In genomic region chr16:86127391-86127790, GRCm38 (mm10) we compare ENCODE assay signal across 20 mouse cellular contexts.
"Had no signal": no experiment of that assay in that cellular context is flagged by ENCODE, and none has a peak within 500 bp of the region (broad histone marks: within the 10 kb centered on the region; RNA-seq: fewer than 3 reads in every experiment).

No protein-coding gene starts in this region.

- H3K9me3 ChIP-seq: midbrain, embryonic 10.5 days; midbrain, embryonic 12.5 days; neural tube, embryonic 13.5 days; neural tube, embryonic 15.5 days; stomach, embryonic 15.5 days had no signal

- H3K27me3 ChIP-seq: midbrain, embryonic 12.5 days; neural tube, embryonic 13.5 days; neural tube, embryonic 15.5 days; stomach, embryonic 15.5 days had no signal

- DNase-seq: liver, postnatal 0 days; lung, embryonic 14.5 days; lung, postnatal 10 days; lung, postnatal 4 days; midbrain, embryonic 14.5 days; retina, postnatal 1 day; right cerebral cortex, adult 18-20 months; right cerebral cortex, postnatal 25 days; right cerebral cortex, postnatal 4 days; thymus, adult 2 months; thymus, postnatal 25 days; thymus, postnatal 4 days had no signal

- H3K4me1 ChIP-seq: midbrain, embryonic 10.5 days; midbrain, embryonic 12.5 days; neural tube, embryonic 13.5 days; neural tube, embryonic 15.5 days; stomach, embryonic 15.5 days had no signal

- H3K4me3 ChIP-seq: midbrain, embryonic 10.5 days; midbrain, embryonic 12.5 days; myocyte; neural tube, embryonic 13.5 days; neural tube, embryonic 15.5 days; stomach, embryonic 15.5 days had no signal

- ATAC-seq: liver, postnatal 0 days; midbrain, embryonic 16.5 days had no signal

- H3K27ac ChIP-seq: midbrain, embryonic 10.5 days; midbrain, embryonic 12.5 days; neural tube, embryonic 13.5 days; neural tube, embryonic 15.5 days; stomach, embryonic 15.5 days; stomach, postnatal 0 days had no signal

- H3K36me3 ChIP-seq: midbrain, embryonic 10.5 days; midbrain, embryonic 12.5 days; neural tube, embryonic 13.5 days; neural tube, embryonic 15.5 days; stomach, embryonic 15.5 days had no signal

- H3K9ac ChIP-seq: liver, postnatal 0 days; lung, embryonic 14.5 days; midbrain, embryonic 12.5 days; neural tube, embryonic 13.5 days; neural tube, embryonic 15.5 days; stomach, embryonic 15.5 days had no signal

- H3K4me2 ChIP-seq: lung, embryonic 14.5 days; midbrain, embryonic 12.5 days; neural tube, embryonic 13.5 days; neural tube, embryonic 15.5 days; stomach, embryonic 15.5 days had no signal
